Mouse (Mus musculus) layer of hippocampus, adult 8-10 months (tissue): ENCODE results near the gene AI854703. TPM values are rescaled to one million over a fixed set of nuclear protein-coding genes. Genes with fewer than 3 reads are reported as not detected.

Experiments
- DNase-seq, 2 experiments: peaks; one replicate each; pipeline ENCODE4 v3.0.0; 2022; ENCODE audit warnings: low spot score in 2 of 2
- total RNA-seq, 4 experiments: library from RNA; stranded (reverse); gene quantifications; 2 replicates each; pipeline ENCODE4 v1.2.4; 2022

The AI854703 gene
- total RNA-seq: 10 to 100 TPM; 11.8 to 14.8 (median 13.2) TPM

GRCm38 (mm10) chr6:48626464-48626863 is at the start of gene AI854703:
Gene AI854703 (plus strand): TSS chr6:48626764.
- DNase-seq: no peak

- no peak for DNase-seq
These were observed 47.8 kb upstream of the AI854703 start for GRCm38 (mm10) chr6:48578736-48579135.

- DNase-seq: no peak
These were observed 47.3 kb upstream of the AI854703 start for GRCm38 (mm10) chr6:48579215-48579648.

DNA sequence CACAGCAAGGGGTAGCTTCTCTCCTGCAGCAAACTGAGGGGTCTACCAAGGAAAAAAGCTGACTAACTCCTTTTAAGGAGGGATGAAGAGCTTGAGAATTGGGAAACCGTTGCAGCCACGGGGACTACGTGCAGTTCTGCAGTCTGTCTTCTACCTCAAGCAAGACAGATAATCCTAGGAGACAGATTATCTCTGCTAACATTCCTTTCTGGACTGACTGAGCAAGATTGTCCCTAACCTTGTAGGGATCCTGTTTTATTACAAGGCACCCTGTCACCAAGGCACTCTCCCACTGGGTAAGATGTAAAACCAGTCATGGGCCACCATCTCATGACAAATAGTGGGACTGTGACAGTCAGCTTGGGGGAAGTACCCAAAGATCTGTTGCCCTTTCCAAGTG is 45.3 kb upstream of the AI854703 start:
- no peak for DNase-seq

DNA sequence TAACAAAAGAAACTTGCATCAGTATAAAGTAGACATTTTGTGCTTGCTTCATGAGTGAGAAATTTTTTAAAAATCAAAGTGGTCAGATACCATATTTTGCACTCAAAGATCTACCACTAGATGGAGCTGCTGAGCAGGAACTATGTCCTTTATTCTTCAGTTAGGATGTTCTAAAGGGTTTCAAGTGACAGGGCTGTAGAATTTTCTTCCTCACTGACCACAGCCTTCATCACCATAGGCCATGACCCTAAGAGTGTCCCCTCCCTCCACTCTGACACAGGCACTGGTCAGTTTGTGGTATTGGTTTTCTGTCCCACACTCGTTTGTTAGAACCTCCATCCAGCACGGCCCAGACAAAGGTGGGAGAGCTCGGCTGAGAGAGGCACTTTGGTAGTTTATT is 44.5 kb upstream of the AI854703 start:
- DNase-seq: no peak

DNA sequence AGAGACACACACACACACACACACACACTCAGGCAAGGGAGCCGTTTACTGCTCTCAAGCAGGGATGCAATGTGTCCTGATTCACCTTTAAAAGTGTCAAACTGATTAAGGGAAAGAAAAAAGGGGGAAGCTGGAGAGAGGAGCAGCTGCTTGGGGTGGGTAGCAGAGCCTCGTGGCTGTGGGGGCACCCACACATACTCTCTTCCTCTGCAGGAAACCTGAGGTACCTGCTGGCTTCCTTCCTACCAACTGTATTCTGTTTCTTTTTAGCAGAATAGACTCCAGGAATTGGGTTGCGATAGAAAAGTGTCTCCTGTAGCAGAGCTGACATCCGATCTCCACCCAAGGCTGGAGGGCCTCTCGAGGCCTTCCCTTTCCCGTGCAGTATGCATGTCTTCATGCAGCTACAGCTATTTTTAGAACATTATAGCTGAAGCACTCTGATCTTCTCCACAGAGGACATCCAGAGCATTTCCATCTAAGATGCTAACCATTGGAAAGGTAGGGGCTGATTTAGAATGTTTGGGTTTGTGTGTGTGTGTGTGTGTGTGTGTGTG is 37.3 kb upstream of the AI854703 start, which contains the start of gene Gm45021:
Gm45021 (plus strand) TSS at position 417 of the 557 bp plus-strand sequence.
- no peak for DNase-seq

- DNase-seq: no peak
These were observed 35.2 kb upstream of the AI854703 start for GRCm38 (mm10) chr6:48591221-48591845.

DNA sequence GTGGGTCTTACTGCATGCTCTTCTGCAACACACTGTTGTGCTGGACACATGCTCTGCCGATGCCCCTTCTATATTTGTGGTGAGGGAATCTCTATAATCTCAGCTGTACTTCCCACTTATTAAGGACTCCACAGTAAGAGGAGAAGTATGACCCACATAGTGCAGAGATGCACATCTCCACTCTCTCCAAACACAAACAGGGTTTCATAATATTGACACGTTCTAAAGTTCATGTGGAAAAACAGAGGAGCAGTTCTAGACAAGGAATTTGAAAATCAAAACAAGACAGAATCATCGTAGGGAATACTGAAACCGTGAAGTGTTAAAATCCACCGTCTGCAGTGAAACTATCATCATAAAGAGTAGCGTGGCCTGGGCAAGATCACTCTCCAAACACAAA is 34.7 kb upstream of the AI854703 start:
- no peak for DNase-seq

DNA sequence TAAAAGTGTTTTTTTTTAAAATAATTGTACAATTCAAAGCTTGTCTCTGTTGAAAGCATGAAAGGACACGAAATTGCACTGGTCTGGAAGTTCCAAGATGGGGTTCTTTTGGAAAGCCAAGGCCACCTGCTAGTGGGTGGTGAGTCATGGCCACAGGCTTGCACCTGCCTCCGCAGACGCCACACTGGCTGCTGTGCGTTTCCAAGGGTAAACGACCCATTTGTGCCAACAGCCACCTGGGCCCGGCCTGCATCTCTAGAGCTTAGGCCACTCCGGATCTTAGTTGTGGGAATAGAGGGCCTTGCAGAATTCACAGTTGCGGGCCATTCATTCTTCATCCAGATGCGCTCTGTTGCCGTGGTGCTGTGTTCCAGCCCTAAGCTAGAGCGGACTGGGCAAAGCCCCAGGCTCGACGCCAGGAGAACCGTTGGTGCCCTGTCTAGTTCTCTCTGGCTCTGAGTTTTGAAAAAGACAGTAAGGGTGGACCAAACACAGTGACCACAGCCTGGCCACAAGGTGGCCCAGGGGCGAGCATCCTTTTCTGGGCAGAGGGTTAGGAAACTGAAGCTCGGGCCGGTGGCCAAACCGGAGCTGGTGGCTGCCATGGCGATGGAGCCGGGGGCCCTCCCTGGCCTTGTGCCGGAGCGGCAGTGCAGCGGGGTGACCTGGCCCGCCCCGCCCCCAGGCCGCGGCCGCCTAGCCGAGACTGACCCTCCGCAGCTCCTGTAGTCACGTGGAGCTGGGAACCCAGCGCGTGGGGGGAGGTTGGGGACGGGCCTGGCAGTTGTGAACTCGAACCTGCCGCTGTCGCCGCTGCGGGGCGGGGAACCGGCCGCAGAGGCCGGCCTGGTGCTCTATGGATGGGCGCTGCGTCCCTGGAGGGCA is 33.2 kb upstream of the AI854703 start, which contains the start of the genes Repin1 and Gm44965:
Repin1 (plus strand) TSS at position 726 of the 885 bp plus-strand sequence.
Gm44965 (plus strand) TSS at position 784 of the 885 bp plus-strand sequence.
- peak; percentile 87 to 90 for DNase-seq

DNA sequence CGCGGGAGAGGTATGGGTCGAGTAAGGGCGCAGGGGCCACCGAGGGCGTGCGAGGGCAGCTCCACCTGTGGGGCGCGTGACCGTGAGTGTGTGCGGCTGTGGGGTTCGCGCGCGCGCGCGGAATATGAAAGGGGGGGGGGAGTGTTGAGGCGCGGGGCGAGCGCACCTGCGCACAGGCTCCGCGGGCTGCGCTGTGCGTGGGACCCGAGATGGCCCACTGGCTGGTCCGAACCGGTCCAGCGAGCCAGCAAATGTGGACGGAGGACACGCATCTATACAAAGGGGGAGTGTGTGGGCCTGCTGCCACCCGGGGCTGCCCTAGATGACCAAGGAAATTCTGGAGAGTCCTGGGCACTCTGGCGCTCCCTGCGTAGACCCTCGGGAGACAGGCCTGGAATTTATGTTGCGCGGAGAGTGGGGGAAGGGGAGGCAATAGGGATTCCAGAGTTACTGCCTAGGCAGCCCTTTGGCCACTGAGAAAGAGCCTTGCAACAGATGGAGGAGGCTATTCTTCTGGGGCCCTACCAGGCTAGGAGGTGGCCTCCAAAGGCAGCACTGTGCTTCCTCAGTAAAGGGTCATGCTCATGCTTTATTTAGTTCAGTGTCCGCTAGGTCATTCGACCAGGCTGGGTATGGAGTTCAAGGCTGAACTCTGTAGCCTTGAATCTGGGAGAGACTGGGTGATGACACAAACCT is 32.4 kb upstream of the AI854703 start:
- peak; percentile 51 to 60 for DNase-seq

DNA sequence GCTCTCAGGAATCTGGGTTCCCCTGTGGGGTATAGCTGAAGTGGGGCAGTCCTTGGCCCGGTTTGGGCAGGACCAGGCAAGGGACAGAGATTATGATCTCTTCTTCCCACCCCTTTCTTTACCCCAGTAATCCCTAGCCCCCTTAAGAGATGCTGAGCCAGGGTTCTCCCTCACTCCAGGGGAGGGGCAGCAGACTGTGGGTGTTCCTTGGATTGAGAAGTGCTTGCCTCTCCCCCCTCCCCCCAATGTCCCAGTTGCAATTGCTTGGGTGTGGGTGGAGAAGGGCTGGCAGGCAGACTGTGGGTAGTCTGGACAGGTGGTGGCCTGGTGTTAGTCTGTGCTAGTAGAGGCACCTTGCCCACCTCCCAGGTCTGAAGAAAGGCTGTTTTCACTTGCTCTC is 31.3 kb upstream of the AI854703 start:
- no peak for DNase-seq

DNA sequence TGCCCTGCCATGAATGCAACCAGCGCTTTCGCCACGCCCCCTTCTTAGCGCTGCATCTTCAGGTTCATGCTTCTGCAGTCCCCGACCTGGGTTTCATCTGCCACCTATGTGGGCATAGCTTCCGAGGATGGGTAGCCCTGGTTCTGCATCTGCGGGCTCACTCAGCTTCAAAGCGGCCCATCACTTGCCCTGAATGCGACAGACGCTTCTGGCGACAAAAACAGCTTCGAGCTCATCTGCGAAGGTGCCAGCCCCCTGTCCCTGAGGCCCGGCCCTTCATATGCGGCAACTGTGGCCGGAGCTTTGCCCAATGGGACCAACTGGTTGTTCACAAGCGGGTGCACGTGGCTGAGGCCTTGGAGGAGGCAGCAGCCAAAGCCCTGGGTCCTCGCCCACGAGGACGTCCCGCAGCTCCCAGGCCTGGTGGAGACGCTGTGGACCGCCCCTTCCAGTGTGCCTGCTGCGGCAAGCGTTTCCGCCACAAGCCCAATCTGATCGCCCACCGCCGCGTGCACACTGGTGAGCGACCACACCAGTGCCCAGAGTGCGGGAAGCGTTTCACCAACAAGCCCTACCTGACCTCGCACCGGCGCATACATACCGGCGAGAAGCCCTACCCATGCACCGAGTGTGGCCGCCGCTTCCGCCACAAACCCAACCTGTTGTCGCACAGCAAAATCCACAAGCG is 29.9 kb upstream of the AI854703 start:
- DNase-seq: no peak

DNA sequence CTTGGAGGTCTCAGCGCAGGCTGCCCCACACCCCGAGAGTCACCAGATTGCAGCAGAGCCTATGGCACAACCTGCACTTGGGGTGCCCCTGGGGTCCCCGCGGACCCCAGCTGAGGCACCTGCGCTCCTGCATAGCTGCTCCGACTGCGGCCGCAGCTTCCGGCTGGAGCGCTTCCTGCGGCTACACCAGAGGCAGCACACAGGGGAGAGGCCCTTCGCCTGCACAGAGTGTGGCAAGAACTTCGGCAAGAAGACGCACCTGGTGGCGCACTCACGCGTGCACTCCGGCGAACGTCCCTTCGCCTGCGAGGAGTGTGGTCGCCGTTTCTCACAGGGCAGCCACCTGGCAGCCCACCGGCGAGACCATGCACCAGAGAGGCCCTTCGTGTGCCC is 29.3 kb upstream of the AI854703 start:
- DNase-seq: no peak

DNA sequence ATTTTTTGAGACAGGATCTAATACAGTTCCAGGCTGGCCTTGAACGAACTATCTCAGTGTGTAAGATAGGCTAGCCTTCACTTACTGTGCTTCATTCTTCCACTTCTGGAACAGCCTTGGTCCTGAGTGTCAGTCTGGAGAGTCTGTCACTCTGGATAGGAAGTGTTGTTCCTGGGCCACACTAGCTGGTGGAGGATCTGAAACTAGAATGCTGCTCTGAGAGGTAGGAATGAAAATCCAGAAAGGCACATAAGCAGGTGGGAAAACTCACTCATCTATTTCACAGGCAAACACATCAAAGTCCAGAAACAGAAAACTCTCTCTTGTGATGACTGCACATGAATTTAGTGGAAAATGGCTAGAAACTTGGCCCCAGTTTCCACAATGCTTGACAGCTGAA is 26.0 kb upstream of the AI854703 start:
- DNase-seq: no peak

- peak; percentile 94 to 96 for DNase-seq
These were observed 25.1 kb upstream of the AI854703 start, which contains the start of gene Zfp775 for GRCm38 (mm10) chr6:48601271-48602079. Gene Zfp775 (plus strand): TSS chr6:48602063.

- DNase-seq: no peak
These were observed 24.4 kb upstream of the AI854703 start for GRCm38 (mm10) chr6:48602080-48602741.

- DNase-seq: no peak
These were observed 18.4 kb upstream of the AI854703 start for GRCm38 (mm10) chr6:48608124-48608523.

DNA sequence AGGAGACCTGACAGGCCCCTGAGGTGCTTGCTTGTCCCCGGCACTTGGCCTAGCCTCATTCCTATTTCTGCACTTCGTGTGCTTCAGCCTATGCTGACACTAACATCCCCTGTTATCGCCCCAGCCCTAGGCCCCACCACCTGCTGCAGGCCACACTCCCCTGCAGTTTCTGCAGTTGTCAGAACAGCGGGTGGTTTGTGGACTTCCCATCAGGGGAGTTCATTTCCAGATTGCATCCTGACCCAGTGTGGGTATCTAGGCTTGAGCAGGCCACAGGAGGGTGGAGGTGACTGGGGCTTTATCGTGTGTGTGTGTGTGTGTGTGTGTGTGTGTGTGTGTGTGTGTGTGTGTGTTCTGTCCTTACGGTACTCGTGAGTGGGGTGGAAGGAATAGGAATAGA is 17.1 kb upstream of the AI854703 start:
- no peak for DNase-seq

DNA sequence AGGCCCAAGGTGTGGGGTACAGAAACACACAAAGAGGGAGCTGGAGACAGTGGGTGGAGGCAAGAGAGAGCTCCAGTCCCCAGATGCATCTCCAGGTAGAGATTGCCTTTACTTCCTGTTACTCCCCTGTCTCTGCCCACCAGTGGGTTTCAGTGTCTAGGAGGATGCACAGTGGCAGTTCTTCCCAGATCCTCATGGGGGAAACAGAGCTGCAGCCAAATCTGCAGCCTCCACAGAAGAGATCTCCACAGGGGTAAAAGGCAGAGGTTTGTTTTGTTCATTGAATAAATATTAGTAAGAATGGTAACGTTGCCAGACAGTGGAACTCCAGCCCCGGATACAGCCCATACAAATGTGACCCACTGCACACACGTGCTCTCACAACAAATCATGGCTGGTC is 15.9 kb upstream of the AI854703 start:
- no peak for DNase-seq
